Mouse (Mus musculus): ENCODE data around the gene Agtpbp1. TPM values are rescaled to one million over a fixed set of nuclear protein-coding genes. Genes with fewer than 3 reads are reported as not detected.
"Not testable (repeated sequence)": the region's sequence is repeated elsewhere in the genome, so short reads cannot be mapped to it uniquely, and the experiment has no call there.

The Agtpbp1 gene
- total RNA-seq (2017): 36.3 to 81.8 TPM (median 81.6 TPM) in 3 replicates

DNA sequence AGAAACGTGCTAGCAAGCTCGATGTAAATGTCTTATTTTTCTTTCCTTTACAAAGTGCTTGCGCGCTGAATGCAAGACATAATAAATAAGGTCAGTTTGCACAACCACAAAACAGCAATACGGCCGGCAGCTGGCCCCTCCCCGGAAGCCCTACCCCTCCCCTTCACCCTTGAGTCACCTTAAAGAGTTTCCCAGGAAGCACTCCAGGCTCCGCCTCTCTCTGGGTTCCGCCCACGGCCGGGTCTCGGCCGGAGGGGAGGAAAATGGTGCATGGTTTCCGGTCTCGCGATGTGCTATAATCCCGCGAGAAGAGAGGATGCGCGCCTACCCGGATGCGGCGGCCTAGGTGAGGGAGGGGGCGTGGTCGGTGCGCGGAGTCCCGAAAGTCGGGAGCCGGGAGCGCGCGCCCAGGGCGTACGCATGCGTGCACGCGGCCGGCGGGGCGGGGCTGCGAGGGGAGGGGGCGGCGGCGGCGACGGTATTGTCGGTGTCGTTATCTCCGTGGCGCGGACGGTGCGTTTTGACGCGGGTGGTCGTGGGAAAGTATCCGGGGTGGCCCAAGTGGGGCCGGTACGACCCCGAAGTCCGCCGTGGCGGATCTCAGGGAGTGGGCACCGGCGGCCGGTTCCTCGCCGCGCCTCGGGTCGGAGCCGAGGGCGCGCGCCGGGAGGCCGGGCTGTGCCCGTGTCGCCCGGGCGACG is at the start of gene Agtpbp1, which contains the start of gene Naa35:
TSS of gene Agtpbp1 (minus strand) at position 281 of the 701 bp plus-strand sequence.
TSS of gene Naa35 (plus strand) at position 313 of the 701 bp plus-strand sequence.
- ATAC-seq (replicated peaks; ENCODE audit: insufficient number of reproducible peaks, low FRiP score, low TSS enrichment, poor library complexity, severe bottlenecking): peak; percentile 99

DNA sequence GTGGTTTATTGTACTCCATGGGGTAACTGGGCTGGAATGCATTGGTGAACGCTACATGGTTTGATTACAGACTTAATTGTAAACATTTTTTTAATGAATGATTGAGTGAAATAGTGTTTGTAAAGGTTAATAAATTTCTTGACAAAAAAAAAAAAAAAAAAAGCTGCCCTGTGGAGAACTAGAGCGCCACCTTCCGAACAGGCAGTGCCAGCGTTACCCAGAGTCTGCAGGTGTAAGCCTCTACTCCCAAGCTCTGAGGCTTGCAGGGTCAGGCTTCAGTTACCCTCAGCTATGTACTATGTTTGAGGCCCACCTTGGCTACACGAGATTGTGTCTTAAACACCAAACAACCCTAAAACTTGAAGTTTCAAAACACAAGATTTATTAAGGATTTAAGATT is 49.6 kb upstream of the Agtpbp1 start:
- no peak for ATAC-seq (replicated peaks; ENCODE audit: insufficient number of reproducible peaks, low FRiP score, low TSS enrichment, poor library complexity, severe bottlenecking)

DNA sequence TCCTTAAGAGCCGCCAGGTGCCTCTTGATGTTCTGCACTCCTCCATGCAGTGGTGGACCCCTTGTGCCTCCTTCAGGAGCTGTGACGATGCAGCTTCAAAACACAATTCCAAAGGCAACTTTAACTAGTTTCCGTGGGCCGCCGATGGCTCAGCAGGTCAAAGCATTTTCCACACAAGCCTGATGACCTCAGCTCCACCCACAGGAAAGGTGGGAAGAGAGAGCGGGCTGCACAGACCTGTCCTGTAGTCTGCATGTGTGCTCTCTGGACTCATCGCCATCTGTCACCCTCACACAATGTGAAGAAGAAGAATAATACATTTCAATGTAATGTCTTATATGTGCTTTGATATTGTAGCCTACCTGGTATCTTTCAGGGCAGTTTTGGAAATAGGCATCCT is 41.7 kb upstream of the Agtpbp1 start:
- ATAC-seq (replicated peaks; ENCODE audit: insufficient number of reproducible peaks, low FRiP score, low TSS enrichment, poor library complexity, severe bottlenecking): no peak

DNA sequence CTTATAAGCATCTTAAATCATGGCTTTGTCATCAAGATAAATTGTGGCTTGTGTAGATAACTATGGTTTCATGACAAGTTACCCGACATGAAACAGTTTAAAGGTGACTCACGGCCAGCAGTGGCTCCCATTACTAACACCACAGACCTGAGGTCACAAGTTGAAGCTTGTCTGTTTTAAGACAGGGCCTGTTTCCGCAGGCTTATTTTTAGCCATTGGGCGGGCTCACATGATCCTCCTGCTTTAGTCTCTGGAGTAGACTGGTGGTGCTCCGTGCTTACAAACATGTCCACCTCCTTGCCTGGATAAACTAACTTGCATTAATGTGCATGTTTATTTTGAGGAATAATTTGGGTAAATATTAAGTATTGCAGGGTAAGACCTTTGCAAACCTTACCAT is 39.9 kb upstream of the Agtpbp1 start:
- no peak for ATAC-seq (replicated peaks; ENCODE audit: insufficient number of reproducible peaks, low FRiP score, low TSS enrichment, poor library complexity, severe bottlenecking)

DNA sequence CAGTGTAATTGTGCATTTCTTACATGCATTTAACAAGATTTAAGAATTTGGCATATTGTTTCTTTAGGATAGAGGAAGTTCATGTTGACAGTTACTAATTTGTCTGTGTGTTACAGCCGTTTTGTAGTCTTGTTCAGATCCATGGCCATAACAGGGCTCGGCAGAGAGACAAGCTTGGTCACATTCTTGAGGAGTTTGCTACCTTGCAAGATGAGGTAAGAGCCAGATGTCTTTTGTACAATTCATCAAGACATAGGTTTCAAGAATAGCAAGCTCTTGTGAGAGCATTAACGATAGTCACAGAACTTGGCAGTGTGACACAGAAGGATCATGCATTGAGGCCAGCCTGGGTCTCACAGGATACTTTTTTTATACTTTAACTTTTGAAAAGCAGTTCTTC is 39.4 kb upstream of the Agtpbp1 start:
- no peak for ATAC-seq (replicated peaks; ENCODE audit: insufficient number of reproducible peaks, low FRiP score, low TSS enrichment, poor library complexity, severe bottlenecking)

DNA sequence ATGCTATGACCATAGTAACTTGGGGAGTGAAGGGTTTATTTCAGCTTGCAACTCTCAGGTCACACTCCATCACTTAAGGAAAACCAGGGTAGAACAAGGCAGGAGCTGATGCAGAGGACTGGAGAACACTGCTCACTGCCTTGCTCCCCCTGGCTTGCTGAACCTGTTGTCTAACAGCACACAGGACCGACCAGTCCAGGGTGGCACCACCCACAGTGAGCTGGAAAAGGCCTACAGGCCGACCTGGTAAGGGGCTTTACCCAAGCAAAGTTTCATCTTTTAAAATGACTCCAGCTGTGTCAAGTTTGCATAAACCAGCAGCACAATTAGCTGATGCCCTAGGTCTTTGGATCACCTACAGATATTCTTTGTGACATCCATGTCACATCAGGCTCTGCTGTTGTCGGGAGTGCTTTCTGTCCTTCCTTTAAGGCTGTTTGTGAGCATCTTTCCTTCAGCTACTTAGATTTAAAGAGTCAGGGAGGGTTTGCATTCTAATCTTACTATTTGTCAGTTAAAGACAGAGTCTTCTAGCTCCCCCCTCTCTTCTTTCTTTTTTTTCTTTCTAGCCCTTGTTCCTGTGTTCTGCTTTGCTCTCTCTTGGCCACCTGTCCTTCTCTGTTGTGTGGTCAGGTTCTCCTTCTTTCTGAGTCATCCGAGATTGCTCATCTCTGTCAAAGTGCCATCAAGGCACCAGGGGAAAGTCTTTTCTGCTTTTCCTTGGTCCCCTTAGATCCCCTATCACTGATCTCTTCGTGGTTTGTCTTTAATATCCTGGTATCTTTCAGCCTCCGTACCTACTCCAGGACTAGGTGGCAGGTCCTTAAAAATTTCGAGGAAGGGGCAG is 36.8 kb upstream of the Agtpbp1 start:
- no peak for ATAC-seq (replicated peaks; ENCODE audit: insufficient number of reproducible peaks, low FRiP score, low TSS enrichment, poor library complexity, severe bottlenecking)

DNA sequence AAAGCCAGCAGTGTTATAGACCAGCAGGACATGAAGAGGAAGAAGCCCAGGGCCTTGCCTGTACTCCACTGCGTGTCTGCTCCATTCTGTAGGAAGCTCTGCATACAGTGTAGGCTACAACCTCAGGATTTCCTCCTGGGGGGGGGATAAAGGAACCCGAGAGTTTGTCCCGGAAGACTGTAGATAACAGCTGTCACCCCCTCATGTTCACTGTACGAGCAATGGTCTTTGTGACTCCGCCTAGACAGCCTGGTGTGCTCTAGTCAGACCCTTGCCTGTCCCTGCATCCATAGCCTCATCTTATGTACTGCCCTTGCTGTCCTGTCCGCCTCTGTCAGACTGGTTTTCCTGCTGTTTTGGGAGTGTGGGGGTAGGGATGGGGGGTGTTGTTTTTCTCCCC is 33.4 kb upstream of the Agtpbp1 start:
- ATAC-seq (replicated peaks; ENCODE audit: insufficient number of reproducible peaks, low FRiP score, low TSS enrichment, poor library complexity, severe bottlenecking): no peak

DNA sequence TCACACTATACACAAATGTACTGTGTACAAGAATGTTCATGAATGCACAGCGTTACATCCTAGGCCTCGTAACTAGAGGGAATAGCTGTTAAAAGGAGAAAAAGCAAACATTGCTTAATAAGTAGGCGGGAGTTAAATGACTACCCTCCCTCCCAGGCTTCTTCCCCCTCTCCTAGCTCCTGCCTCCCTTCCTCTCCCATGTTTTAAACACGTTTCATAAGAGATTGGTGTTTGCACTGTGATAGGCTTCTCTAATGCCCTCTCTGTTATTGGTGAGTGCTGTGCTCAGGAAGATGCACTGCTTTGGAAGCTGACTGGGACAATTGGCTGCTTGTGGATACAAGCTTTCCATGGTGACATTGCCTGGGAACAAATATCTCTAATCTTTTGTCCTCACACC is 30.5 kb upstream of the Agtpbp1 start:
- no peak for ATAC-seq (replicated peaks; ENCODE audit: insufficient number of reproducible peaks, low FRiP score, low TSS enrichment, poor library complexity, severe bottlenecking)

DNA sequence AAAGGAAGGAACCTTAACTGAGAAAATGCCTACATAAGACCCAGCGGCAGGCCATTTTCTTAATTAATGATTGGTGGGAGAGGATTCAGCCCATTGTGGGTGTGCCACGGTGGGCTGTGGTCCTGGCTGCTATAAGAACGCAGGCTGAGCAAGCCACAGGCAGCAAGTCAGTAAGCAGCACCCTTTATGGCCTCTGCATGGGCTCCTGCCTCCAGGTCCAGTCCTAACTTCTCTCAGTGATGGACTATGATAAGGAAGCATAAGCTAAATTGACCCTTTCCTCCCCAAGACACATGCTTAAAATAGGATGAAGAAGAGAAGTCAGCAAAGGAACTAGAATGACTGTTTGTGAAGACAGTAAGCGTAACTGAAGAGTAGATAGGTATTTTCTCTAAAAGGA is 30.1 kb upstream of the Agtpbp1 start:
- no peak for ATAC-seq (replicated peaks; ENCODE audit: insufficient number of reproducible peaks, low FRiP score, low TSS enrichment, poor library complexity, severe bottlenecking)

DNA sequence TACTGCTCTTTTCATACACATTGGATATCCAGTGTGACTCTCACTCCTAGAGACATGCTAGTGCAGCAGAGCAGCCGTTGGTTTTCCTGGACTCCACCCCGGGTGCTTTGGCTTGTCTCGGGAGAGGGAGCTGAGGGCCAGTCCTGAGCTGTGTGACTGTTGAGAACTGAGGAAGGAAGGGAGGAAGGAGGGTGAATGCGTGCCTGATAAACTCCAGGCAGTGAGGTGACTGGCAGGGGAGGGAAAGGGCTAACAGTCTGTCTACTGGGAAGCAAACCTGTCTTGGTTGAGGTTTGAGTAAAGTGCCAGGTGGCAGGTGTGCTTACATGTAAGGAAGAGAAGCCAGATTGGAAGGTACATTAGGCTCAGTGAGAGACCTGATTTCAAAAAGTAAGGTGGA is 28.8 kb upstream of the Agtpbp1 start:
- ATAC-seq (replicated peaks; ENCODE audit: insufficient number of reproducible peaks, low FRiP score, low TSS enrichment, poor library complexity, severe bottlenecking): no peak

DNA sequence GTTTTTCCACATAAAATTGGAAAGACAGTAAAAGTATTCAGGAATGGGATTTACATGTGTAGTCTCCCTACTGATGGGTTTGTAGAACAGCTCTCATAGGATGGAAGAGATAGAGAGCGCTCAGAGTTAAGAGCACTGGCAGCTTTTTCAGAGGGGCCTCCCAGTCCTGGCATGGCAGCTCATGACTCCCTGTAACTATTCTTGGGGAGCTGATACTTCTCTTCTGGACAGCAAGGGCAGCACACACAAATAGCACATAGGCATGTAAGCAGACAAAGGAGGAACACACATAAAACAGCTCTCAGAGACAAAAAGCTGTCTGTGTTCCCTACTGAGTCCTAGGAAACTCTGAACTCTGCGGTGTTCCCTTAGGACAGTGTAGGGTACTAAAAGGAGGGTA is 25.4 kb upstream of the Agtpbp1 start:
- no peak for ATAC-seq (replicated peaks; ENCODE audit: insufficient number of reproducible peaks, low FRiP score, low TSS enrichment, poor library complexity, severe bottlenecking)

DNA sequence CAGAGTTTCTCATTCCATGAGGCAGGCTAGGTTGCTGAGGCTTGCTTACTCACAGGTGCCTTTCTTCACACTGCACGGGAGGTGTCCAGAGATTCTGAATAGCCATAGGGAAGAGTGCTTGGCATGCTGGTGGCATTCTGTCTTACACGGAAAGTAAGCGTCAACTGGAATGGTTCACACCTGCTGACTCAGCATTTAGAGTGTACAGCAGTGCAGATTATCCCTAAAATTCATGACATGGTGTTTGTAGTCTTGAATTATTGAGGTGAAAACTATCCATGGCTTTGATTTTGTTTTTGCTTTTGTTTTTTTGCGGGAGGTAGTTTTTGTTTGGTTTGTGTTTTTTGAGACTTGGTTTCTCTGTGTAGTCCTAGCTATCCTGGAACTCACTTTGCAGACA is 24.9 kb upstream of the Agtpbp1 start:
- ATAC-seq (replicated peaks; ENCODE audit: insufficient number of reproducible peaks, low FRiP score, low TSS enrichment, poor library complexity, severe bottlenecking): no peak

DNA sequence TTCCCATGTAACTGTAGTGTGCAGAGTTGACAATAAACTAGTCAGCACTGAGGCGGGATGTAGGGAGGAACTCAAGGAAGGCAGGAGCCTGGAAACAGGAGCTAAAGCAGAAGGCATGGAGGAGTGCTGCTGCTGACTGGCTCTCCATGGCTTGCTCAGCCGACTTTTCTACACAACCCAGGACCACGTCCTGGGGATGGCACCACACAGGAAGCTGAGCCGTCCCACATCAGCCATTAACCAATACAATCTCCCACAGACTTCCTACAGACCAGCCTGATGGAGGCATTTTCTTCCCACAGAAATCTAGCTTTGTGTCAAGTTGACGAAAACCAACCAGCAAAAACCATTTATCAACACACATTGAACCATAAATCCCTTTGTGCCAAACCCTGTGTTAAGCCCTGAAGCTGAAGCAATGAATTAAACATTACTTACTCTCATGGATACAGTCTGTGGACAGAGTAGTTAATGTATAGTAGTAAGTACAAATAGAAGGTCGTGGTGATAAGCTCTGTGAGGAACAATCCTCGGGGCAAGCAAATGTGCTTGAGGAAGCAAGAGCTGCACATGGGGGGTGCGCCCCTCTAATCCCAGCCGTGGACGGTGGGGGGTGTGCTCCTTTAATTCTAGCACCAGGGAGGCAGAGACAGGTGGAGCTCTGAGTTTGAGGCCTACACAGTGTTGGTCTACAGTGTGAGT is 20.3 kb upstream of the Agtpbp1 start:
- ATAC-seq (replicated peaks; ENCODE audit: insufficient number of reproducible peaks, low FRiP score, low TSS enrichment, poor library complexity, severe bottlenecking): no peak

DNA sequence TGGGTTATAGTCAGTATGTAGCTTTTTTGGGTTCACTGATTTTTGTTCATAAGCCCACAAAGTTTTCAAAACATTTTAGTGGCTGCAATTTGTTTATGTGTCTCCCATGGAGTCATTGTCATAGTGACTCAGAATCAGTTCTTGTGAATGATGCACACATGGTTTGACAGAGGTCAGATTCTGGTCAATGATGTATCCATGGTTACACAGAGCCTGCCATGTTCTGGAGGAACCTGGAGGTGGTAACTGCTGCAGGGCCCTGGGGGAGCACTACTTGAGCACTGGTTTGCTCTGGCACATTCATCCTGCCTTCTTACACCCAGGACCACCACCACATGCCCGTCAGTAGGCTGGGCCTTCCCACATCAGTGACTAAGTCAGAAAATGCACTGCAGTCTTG is 19.5 kb upstream of the Agtpbp1 start:
- ATAC-seq (replicated peaks; ENCODE audit: insufficient number of reproducible peaks, low FRiP score, low TSS enrichment, poor library complexity, severe bottlenecking): no peak

DNA sequence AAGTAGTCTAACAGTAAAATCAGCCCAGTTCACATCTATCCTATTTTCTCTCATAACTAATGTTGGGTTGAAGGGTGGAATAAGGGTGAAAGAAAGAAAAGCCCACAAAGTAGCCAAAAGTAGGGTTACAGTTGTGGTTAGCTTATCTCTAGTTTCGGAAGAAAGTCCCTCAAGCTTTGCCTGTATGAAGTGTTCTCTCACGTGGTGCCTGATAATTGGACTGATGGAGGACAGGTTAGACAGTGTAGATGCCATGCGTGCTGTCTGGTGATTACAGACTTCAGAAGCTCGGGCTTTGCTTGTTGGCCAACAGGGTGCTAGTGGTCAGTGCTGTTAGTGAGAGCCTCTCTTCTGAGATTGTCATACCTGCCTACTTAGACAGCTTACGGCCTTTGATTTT is 18.1 kb upstream of the Agtpbp1 start:
- ATAC-seq (replicated peaks; ENCODE audit: insufficient number of reproducible peaks, low FRiP score, low TSS enrichment, poor library complexity, severe bottlenecking): no peak

DNA sequence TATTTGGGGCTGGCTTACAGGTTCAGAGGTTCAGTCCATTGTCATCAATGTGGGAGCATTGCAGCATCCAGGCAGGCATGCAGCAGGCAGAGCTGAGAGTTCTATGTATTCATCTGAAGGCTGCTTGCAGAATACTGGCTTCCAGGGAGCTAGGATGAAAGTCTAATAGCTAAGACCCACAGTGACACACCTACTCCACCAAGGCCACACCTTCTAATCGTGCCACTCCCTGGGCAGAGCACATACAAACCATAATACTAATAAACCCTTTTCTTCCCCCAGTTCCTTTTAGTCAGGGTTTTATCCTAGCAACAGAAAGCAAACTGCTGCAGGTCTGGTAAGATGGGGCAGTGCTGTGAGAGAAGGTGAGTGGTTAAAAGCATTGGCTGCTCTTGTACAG is 7.6 kb upstream of the Agtpbp1 start:
- ATAC-seq (replicated peaks; ENCODE audit: insufficient number of reproducible peaks, low FRiP score, low TSS enrichment, poor library complexity, severe bottlenecking): no peak

DNA sequence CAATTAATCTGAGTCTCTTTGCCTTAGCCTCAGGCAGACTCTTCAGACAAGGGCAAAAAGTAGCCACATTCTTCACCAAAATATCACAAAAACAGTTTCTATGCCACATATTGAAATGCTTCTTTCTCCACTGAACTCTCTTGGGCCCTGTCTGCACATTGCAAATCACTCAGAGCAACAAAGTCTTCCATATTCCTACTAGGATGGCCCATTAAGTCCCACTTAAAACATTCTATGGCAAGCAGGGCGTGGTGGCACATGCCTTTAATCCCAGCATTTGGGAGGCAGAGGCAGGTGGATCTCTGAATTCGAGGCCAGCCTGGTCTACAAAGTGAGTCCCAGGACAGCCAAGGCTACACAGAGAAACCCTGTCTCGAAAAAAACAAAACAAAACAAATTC is 7.0 kb upstream of the Agtpbp1 start:
- ATAC-seq (replicated peaks; ENCODE audit: insufficient number of reproducible peaks, low FRiP score, low TSS enrichment, poor library complexity, severe bottlenecking): not testable (repeated sequence)

DNA sequence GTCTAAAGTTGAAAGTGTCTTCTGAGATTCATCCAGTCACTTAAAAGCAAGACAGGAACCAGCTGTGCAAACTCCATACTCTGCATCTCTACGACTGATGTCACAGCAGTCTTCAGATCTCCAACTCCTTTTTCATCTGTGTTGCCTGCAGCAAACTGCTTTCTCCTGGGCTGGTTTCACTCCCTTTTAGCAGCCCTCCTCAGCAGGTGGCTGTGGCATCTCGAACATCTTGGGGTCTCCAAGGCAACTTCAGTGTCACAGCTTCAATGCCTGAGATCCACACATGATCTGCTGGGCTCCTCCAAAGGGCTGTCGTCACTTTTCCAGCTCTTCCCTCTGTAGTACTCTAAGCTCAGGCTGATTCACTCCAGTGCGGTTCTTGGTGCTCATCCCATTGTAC is 5.7 kb upstream of the Agtpbp1 start:
- ATAC-seq (replicated peaks; ENCODE audit: insufficient number of reproducible peaks, low FRiP score, low TSS enrichment, poor library complexity, severe bottlenecking): no peak

DNA sequence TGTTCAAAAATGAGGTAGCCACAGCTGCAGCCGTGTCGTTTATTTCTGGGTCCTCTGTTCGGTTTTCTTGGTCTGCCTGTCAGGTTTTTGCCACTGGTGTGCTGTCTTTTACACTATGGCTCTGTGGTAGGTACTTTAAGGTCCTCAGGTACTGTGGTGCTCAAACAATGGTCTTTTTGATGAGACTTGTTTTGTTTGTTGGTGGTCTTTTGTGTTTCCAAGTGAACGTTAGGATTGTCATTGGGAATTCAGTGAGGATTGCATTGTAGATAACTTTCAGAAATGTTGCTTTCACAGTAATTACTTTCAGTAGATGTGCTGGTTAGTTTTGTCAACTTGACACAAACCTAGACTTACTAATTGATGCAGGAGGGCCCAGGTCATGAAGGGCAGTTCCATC is 4.6 kb upstream of the Agtpbp1 start:
- no peak for ATAC-seq (replicated peaks; ENCODE audit: insufficient number of reproducible peaks, low FRiP score, low TSS enrichment, poor library complexity, severe bottlenecking)

DNA sequence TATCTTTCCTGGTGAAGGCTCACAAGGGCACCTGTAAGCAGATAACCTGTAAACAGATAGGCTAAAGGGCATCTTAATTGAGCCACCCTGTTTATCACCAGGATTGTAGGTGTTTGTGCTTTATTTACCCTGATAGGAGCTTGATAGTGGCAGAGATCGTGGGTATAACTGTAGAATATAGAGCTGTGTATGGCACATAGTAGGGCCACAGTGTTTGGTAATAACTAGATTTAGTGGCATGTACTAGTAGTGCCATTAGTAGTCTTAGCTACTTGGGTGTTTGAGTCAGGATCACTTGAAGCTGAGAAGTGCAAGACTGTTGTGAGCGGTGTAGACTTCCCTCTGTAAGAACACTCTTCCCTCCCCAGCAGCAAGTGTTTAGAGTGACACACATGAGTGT is 2.2 kb upstream of the Agtpbp1 start:
- ATAC-seq (replicated peaks; ENCODE audit: insufficient number of reproducible peaks, low FRiP score, low TSS enrichment, poor library complexity, severe bottlenecking): no peak
